ENCODE assay signal across 8 mouse cellular contexts in genomic region chr9:99243190-99243894, GRCm38 (mm10). TPM values are rescaled to one million over a fixed set of nuclear protein-coding genes. Genes with fewer than 3 reads are reported as not detected.
A peak's percentile ranks its signal among the peaks of the same experiment; 100 is the strongest.
DNase-seq lines count a peak whose midpoint lies in the region; ATAC-seq and TF ChIP-seq lines count a peak whose summit lies in the region.

TSS of gene Cep70 (plus strand) at chr9:99243367.

- peak; percentile 94 for ATAC-seq in forebrain, embryonic 15.5 days (replicated peaks)
- peak; percentile 96 for ATAC-seq in lung, embryonic 14.5 days (ENCODE audit: insufficient read depth)

- peak within 1 kb of the TSS; percentile 55 for H3K27ac ChIP-seq in ES-E14 (ENCODE audit: insufficient read depth, low read depth, low read length, poor library complexity, severe bottlenecking)
- H3K27ac ChIP-seq in forebrain, embryonic 15.5 days (replicated peaks), result peak within 1 kb of the TSS; percentile 82
- H3K27ac ChIP-seq in layer of hippocampus, adult 2 months, result peak within 1 kb of the TSS; percentile 94
- H3K27ac ChIP-seq in lung, embryonic 14.5 days (ENCODE audit: low read depth), result peak within 1 kb of the TSS; percentile 78
- H3K27ac ChIP-seq in olfactory bulb, adult 2 months (ENCODE audit: insufficient read depth, low read depth, low read length), result 0 out of 2 replicates have a peak within 1 kb of the TSS, but pooled peaks have one; percentile 25
- H3K27ac ChIP-seq in thymus, adult 2 months (ENCODE audit: control insufficient read depth, insufficient read depth, low read length), result peak within 1 kb of the TSS; percentile 52; the same call in 1 of the 2 replicates

- H3K4me2 ChIP-seq in forebrain, embryonic 15.5 days (replicated peaks), result peak within 1 kb of the TSS; percentile 59
- H3K4me2 ChIP-seq in lung, embryonic 14.5 days, result peak within 1 kb of the TSS; percentile 78

- DNase-seq in ES-E14 (ENCODE audit: low read depth, low spot score), result peak; percentile 96
- peak; percentile 96 for DNase-seq in cerebellum, adult 11-12 months
- DNase-seq in heart, postnatal 36 days, result peak; percentile 94 to 95
- DNase-seq in layer of hippocampus, adult 2 months (ENCODE audit: low spot score in 2 of 2), result peak; percentile 95
- DNase-seq in lung, embryonic 14.5 days, result peak; percentile 98
- peak; percentile 97 for DNase-seq in thymus, adult 2 months

- no peaks in the 10 kb centered on the region for H3K9me3 ChIP-seq in ES-E14 (ENCODE audit: control insufficient read depth, insufficient read depth, low read depth, low read length)
- H3K9me3 ChIP-seq in forebrain, embryonic 15.5 days, result no peaks in the 10 kb centered on the region
- no peaks in the 10 kb centered on the region for H3K9me3 ChIP-seq in lung, embryonic 14.5 days (ENCODE audit: low read depth, low read length)

- intact Hi-C loops in heart, postnatal 36 days (cut with DNase I), result loop anchor here (2.0 to 10.0 kb wide), 6 partner anchors 103 to 321 kb away; partner anchors contain the start of genes Armc8, Nme9 and Pik3cb

- TF ChIP-seq CTCF in layer of hippocampus, adult 2 months (conservative IDR thresholded peaks at IDR 0.05), result no peak
- no peak for TF ChIP-seq CTCF in lung, embryonic 14.5 days (IDR thresholded peaks at IDR 0.05; ENCODE audit: low read depth)
- no peak for TF ChIP-seq CTCF in olfactory bulb, adult 2 months (IDR thresholded peaks at IDR 0.05; ENCODE audit: insufficient read depth, low read depth, low read length)
- 0 out of 2 replicates have a peak, but pooled peaks have one; percentile 16 for TF ChIP-seq CTCF in thymus, adult 2 months (IDR thresholded peaks at IDR 0.05; ENCODE audit: borderline replicate concordance, control insufficient read depth, extremely low read depth, insufficient read depth, low read length, poor library complexity)

- peak within 1 kb of the TSS; percentile 91 to 92 for H3K4me3 ChIP-seq in ES-E14 (ENCODE audit: insufficient read depth in 1 of 2, low read depth in 1 of 2, low read length in 2 of 2, poor library complexity in 1 of 2, severe bottlenecking in 1 of 2)
- peak within 1 kb of the TSS; percentile 74 for H3K4me3 ChIP-seq in forebrain, embryonic 15.5 days
- H3K4me3 ChIP-seq in layer of hippocampus, adult 2 months, result peak within 1 kb of the TSS; percentile 68
- H3K4me3 ChIP-seq in lung, embryonic 14.5 days (ENCODE audit: low read depth, low read length), result peak within 1 kb of the TSS; percentile 79
- peak within 1 kb of the TSS; percentile 85 for H3K4me3 ChIP-seq in olfactory bulb, adult 2 months (ENCODE audit: insufficient read depth, low read depth, low read length)
- H3K4me3 ChIP-seq in thymus, adult 2 months (ENCODE audit: control insufficient read depth, insufficient read depth, low read length), result peak within 1 kb of the TSS; percentile 87

- under 1% methylated on average over 66 of the region's 66 CpGs for WGBS in forebrain, embryonic 15.5 days
- under 1% methylated on average over 66 of the region's 66 CpGs for WGBS in lung, embryonic 14.5 days
- WGBS in olfactory bulb, adult 2 months, result under 1% methylated on average over 65 of the region's 66 CpGs
- WGBS in thymus, adult 2 months, result under 1% methylated on average over 66 of the region's 66 CpGs

- peaks cover 1% of the 10 kb centered on the region; the same call in 1 of the 2 replicates for H3K36me3 ChIP-seq in ES-E14 (ENCODE audit: control insufficient read depth, insufficient read depth, low read length, poor library complexity, severe bottlenecking)
- no peaks in the 10 kb centered on the region for H3K36me3 ChIP-seq in forebrain, embryonic 15.5 days
- H3K36me3 ChIP-seq in lung, embryonic 14.5 days (ENCODE audit: insufficient read depth), result 0 out of 2 replicates have a peak, but pooled peaks cover 4% of the 10 kb centered on the region
- no peaks in the 10 kb centered on the region; the same call in 1 of the 2 replicates for H3K36me3 ChIP-seq in thymus, adult 2 months (ENCODE audit: control insufficient read depth, insufficient read depth, low read length)

- TF ChIP-seq POLR2A in olfactory bulb, adult 2 months (IDR thresholded peaks at IDR 0.05; ENCODE audit: insufficient read depth, low read depth, low read length), result peak; percentile 73; the same call in 1 of the 2 replicates
- peak; percentile 66; the same call in 1 of the 2 replicates for TF ChIP-seq POLR2A in thymus, adult 2 months (IDR thresholded peaks at IDR 0.05; ENCODE audit: control insufficient read depth, extremely low read depth, insufficient read depth, low read length, poor library complexity)

- H3K27me3 ChIP-seq in forebrain, embryonic 15.5 days, result no peaks in the 10 kb centered on the region
- H3K27me3 ChIP-seq in lung, embryonic 14.5 days (ENCODE audit: insufficient read depth, low read length), result no peaks in the 10 kb centered on the region
- H3K27me3 ChIP-seq in thymus, adult 2 months (ENCODE audit: control insufficient read depth, insufficient read depth, low read length), result no peaks in the 10 kb centered on the region

- peak within 1 kb of the TSS; percentile 83 for H3K9ac ChIP-seq in ES-E14 (ENCODE audit: insufficient read depth, low read depth, low read length, poor library complexity, severe bottlenecking)
- H3K9ac ChIP-seq in forebrain, embryonic 15.5 days (replicated peaks), result peak within 1 kb of the TSS; percentile 77
- H3K9ac ChIP-seq in lung, embryonic 14.5 days, result peak within 1 kb of the TSS; percentile 74

- in situ Hi-C loops in ES-E14 (cut with MboI; ENCODE audit: low sequenced_read_pairs in 2 of 2, unreplicated experiment in 2 of 2), result loop anchor here in 1 of 2 experiments (25.0 kb wide), 1 partner anchor 181 kb away; no protein-coding TSS in a partner anchor

- H3K4me1 ChIP-seq in ES-E14 (ENCODE audit: control insufficient read depth in 2 of 2, insufficient read depth in 2 of 2, low read length in 2 of 2, poor library complexity in 1 of 2), result peaks cover 2 to 5% of the 10 kb centered on the region in 2 experiments; a peak in 2 of 4 replicates
- peaks cover 40% of the 10 kb centered on the region for H3K4me1 ChIP-seq in forebrain, embryonic 15.5 days
- H3K4me1 ChIP-seq in lung, embryonic 14.5 days (ENCODE audit: insufficient read depth), result no peaks in the 10 kb centered on the region
- peaks cover 5% of the 10 kb centered on the region for H3K4me1 ChIP-seq in olfactory bulb, adult 2 months (ENCODE audit: control insufficient read depth, insufficient read depth, low read length)
- H3K4me1 ChIP-seq in thymus, adult 2 months (replicated peaks; ENCODE audit: control insufficient read depth, insufficient read depth, low read length), result peaks cover 5% of the 10 kb centered on the region

TF ChIP-seq in ES-E14, 5 proteins besides CTCF, POLR2A, EP300 and RAD21:
- TF ChIP-seq CHD2 (IDR thresholded peaks at IDR 0.05; ENCODE audit: low read depth, low read length) (no peak), MAFK (IDR thresholded peaks at IDR 0.05; ENCODE audit: insufficient read depth, low read depth, low read length) (no peak), HCFC1 (IDR thresholded peaks at IDR 0.05; ENCODE audit: borderline replicate concordance, insufficient read depth, low read length) (0 out of 2 replicates have a peak, but pooled peaks have one; percentile 31)
TF ChIP-seq in ES-E14: peak in this region for 1.

RNA-seq across cellular contexts. Expression of gene Cep70, which starts in this region (rescaled TPM):
- 18.1 and 22.2 TPM in 2 replicates for total RNA-seq in ES-E14 (2012; rRNA removed)
- polyA plus RNA-seq in forebrain, embryonic 15.5 days (2015; fragmentation: Nextera tagmentation; extraction: Ambion mirVana), result 77.7 and 78.8 TPM in 2 replicates
- 1 to 10 TPM; 6.4 to 7.7 TPM for total RNA-seq in heart, postnatal 36 days (2021)
- total RNA-seq in layer of hippocampus, adult 2 months (2021), result 10 to 100 TPM; 27.5 to 34.0 TPM
- 31.4 and 34.8 TPM in 2 replicates for polyA plus RNA-seq in lung, embryonic 14.5 days (2014; fragmentation: Nextera tagmentation; extraction: Ambion mirVana)
- not detected in 2 replicates for polyA plus RNA-seq in olfactory bulb, adult 2 months (2012; ENCODE audit: insufficient read depth, insufficient read length, low replicate concordance, missing spikeins)
- polyA plus RNA-seq in thymus, adult 2 months (2012; rRNA removed), result 5.2 and 7.0 TPM in 2 replicates

Comparison
In these comparisons a context has a peak if more than half of its experiments do, and no peak if none do; other contexts are left out.
1. Peak in every context shown above with its lines: DNase-seq, ATAC-seq, H3K4me3 ChIP-seq and H3K27ac ChIP-seq.
2. H3K27ac ChIP-seq: peak in every context shown above with its lines; median percentile 94 in layer of hippocampus, adult 2 months; 82 in forebrain, embryonic 15.5 days; 78 in lung, embryonic 14.5 days; 55 in ES-E14; 52 in thymus, adult 2 months; 25 in olfactory bulb, adult 2 months.